Mouse (Mus musculus) midbrain, embryonic 13.5 days (tissue): ENCODE results near the gene Ccdc27. TPM values are rescaled to one million over a fixed set of nuclear protein-coding genes. Genes with fewer than 3 reads are reported as not detected.

Experiments used
- ATAC-seq: fragments of 200-750 bp; cut with Nextera tagmentation; 2 replicates; pipeline ENCODE4 v1.8.0; 2017; ENCODE audit warnings: mild to moderate bottlenecking, moderate TSS enrichment, moderate library complexity
- H3K27ac ChIP-seq: fragments of 300-500 bp; sonication (generic); 2 replicates; pipeline ENCODE4 v1.5.1; 2015; ENCODE audit warnings: inconsistent platforms, mild to moderate bottlenecking, moderate library complexity
- H3K27me3 ChIP-seq: fragments of 300-500 bp; sonication (generic); 2 replicates; pipeline ENCODE4 v1.6.1; 2015; ENCODE audit warnings: mild to moderate bottlenecking, inconsistent platforms
- H3K36me3 ChIP-seq: fragments of 300-500 bp; sonication (generic); 2 replicates; pipeline ENCODE4 v1.6.1; 2015; ENCODE audit warnings: mild to moderate bottlenecking, inconsistent platforms
- H3K4me1 ChIP-seq: fragments of 300-500 bp; sonication (generic); replicated peaks from 2 replicates; pipeline ENCODE4 v1.6.1; 2015; ENCODE audit warnings: inconsistent platforms
- H3K4me2 ChIP-seq: fragments of 300-500 bp; sonication (generic); replicated peaks from 2 replicates; pipeline ENCODE4 v1.6.1; 2015; ENCODE audit warnings: moderate library complexity, mild to moderate bottlenecking, inconsistent platforms
- H3K4me3 ChIP-seq: fragments of 300-500 bp; sonication (generic); replicated peaks from 2 replicates; pipeline ENCODE4 v1.5.1; 2015; ENCODE audit warnings: mild to moderate bottlenecking, inconsistent platforms
- H3K9ac ChIP-seq: fragments of 300-500 bp; sonication (generic); replicated peaks from 2 replicates; pipeline ENCODE4 v1.6.1; 2015; ENCODE audit warnings: mild to moderate bottlenecking, inconsistent platforms
- H3K9me3 ChIP-seq: fragments of 300-500 bp; sonication (generic); 2 replicates; pipeline ENCODE4 v1.6.1; 2016; ENCODE audit warnings: mild to moderate bottlenecking, inconsistent platforms
- WGBS: fragments of 180-500 bp; shearing (Covaris S2); methylation state at CpG from one replicate; pipeline ENCODE4 v1.1.7; 2015; 5-methylcytosine and 5-hydroxymethylcytosine counted together
- polyA plus RNA-seq: library from polyadenylated mRNA; unstranded; fragments of >200 nt; fragmentation: Nextera tagmentation; extraction: Ambion mirVana; gene quantifications from 2 replicates; pipeline ENCODE4 v1.2.1, GENCODE M21; 2015

Ccdc27 gene
- polyA plus RNA-seq, 1 experiment from 2014 or later = not detected

- H3K4me1 ChIP-seq = no peaks in the 10 kb centered on the region
- ATAC-seq = no peak
- H3K27me3 ChIP-seq = no peaks in the 10 kb centered on the region
- H3K27ac ChIP-seq = no peak overlapping the region
- no peak overlapping the region for H3K4me3 ChIP-seq
- H3K9ac ChIP-seq = no peak overlapping the region
- H3K4me2 ChIP-seq = no peak overlapping the region
- no peaks in the 10 kb centered on the region for H3K9me3 ChIP-seq
- WGBS = 78% methylated on average over 4 of the region's 4 CpGs
- no peaks in the 10 kb centered on the region for H3K36me3 ChIP-seq
Observed at GRCm38 (mm10) chr4:154057696-154058095, 15.2 kb upstream of the Ccdc27 start.

DNA sequence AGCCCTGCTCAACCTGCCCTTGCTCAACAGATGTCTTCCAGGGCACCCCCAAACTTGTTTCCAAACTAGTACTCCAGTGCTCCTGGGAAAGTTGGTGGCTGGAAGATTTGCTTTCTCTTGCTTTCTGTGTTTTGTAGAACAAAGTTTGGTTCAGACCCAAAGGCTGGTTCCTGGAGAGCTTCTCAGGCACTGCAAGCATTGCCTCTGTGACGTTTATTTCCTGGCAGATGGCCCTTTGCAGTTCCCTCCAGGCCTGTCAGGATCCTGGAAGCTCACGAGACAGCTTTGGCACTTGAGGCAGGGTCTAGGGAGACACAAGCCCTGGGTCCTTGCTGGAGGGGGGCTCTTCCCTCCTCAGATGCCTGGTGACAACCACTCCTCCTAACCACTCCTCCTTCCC lies 14.2 kb upstream of the Ccdc27 start:
- 68% methylated on average over 2 of the region's 2 CpGs for WGBS
- H3K9ac ChIP-seq = no peak overlapping the region
- H3K4me2 ChIP-seq = no peak overlapping the region
- no peaks in the 10 kb centered on the region for H3K27me3 ChIP-seq
- H3K36me3 ChIP-seq = no peaks in the 10 kb centered on the region
- H3K4me3 ChIP-seq = no peak overlapping the region
- no peak for ATAC-seq
- H3K27ac ChIP-seq = no peak overlapping the region
- H3K9me3 ChIP-seq = no peaks in the 10 kb centered on the region
- no peaks in the 10 kb centered on the region for H3K4me1 ChIP-seq

DNA sequence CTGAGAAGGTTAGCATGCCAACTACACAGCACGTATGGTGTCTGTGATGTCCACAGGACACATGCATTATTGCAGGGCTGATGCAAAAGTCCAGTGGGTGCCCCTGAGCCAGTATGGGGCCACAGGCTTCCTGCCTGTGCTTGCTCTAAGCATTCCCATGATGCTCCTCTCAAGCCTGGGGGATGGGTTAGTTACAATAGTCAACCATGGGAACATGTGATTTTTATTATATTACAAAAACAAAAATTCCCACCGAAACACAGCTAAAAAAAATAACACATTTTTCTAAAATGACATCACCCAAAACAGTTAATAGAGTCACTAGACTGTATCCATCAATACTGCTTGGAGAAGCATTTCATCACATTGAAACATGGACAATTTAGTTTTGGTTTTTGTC lies 13.6 kb upstream of the Ccdc27 start:
- Histone ChIP-seq H3K27ac (no peak overlapping the region), H3K9ac (no peak overlapping the region), H3K9me3 (no peaks in the 10 kb centered on the region), H3K27me3 (no peaks in the 10 kb centered on the region), H3K4me1 (no peaks in the 10 kb centered on the region), H3K4me2 (no peak overlapping the region), H3K36me3 (no peaks in the 10 kb centered on the region), H3K4me3 (no peak overlapping the region)
- no peak for ATAC-seq
- WGBS = 72% methylated on average over 2 of the region's 2 CpGs

DNA sequence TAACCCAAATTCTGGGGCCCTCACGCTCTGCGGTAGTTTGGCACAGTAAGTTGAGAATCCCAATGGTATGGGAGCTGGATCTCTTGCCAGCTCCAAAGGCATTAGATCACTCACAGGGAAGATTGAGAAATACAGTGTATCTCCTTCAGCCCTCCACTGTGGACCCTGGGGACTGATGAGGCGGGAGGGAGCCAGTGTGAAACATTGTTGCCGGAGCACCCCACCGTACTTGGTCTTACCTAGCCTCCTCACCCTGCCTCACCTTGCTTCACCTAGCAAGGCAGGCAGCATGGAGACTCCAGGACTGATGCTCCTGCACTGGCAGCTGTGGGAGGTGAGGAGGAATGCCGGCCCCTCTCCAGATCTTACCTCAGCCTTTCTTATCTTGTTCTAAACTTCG lies 13.0 kb upstream of the Ccdc27 start:
- ATAC-seq = no peak
- H3K4me1 ChIP-seq = no peaks in the 10 kb centered on the region
- H3K27ac ChIP-seq = no peak overlapping the region
- H3K4me2 ChIP-seq = no peak overlapping the region
- no peak overlapping the region for H3K4me3 ChIP-seq
- H3K27me3 ChIP-seq = no peaks in the 10 kb centered on the region
- 88% methylated on average over 7 of the region's 7 CpGs for WGBS
- no peak overlapping the region for H3K9ac ChIP-seq
- no peaks in the 10 kb centered on the region for H3K36me3 ChIP-seq
- H3K9me3 ChIP-seq = no peaks in the 10 kb centered on the region

DNA sequence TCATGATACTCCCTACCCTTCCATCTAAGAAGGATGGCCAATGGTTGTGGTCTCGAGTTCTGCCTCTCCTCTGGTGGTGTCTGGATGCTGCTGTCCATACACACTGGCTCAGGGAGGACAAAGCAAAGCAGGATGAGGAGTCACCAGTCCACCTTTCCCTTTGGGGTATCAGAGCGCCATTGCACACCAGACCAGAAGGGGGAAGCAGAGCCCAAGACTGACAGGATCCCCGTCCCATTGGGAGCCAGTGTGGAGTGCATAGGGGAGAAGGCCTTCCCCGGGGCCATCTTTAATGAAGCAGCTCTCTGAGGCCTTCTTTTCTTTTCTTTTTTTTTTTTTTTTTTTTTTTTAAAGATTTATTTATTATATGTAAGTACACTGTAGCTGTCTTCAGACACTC lies 10.6 kb upstream of the Ccdc27 start:
- Histone ChIP-seq H3K27me3 (no peaks in the 10 kb centered on the region), H3K36me3 (no peaks in the 10 kb centered on the region), H3K4me2 (no peak overlapping the region), H3K4me3 (no peak overlapping the region), H3K4me1 (no peaks in the 10 kb centered on the region), H3K9ac (no peak overlapping the region), H3K27ac (no peak overlapping the region), H3K9me3 (no peaks in the 10 kb centered on the region)
- 67% methylated on average over 4 of the region's 4 CpGs for WGBS
- no peak for ATAC-seq

- Histone ChIP-seq H3K9ac (no peak overlapping the region), H3K27ac (no peak overlapping the region), H3K4me1 (no peaks in the 10 kb centered on the region), H3K4me2 (no peak overlapping the region), H3K36me3 (no peaks in the 10 kb centered on the region), H3K27me3 (no peaks in the 10 kb centered on the region), H3K9me3 (no peaks in the 10 kb centered on the region), H3K4me3 (no peak overlapping the region)
- 92% methylated on average over 3 of the region's 3 CpGs for WGBS
- no peak for ATAC-seq
Observed at GRCm38 (mm10) chr4:154051401-154051800, 8.9 kb upstream of the Ccdc27 start.

GRCm38 (mm10) chr4:154045837-154046236 lies 3.4 kb upstream of the Ccdc27 start:
- Histone ChIP-seq H3K36me3 (no peaks in the 10 kb centered on the region), H3K27ac (no peak overlapping the region), H3K4me1 (no peaks in the 10 kb centered on the region), H3K9ac (no peak overlapping the region), H3K4me2 (no peak overlapping the region), H3K9me3 (no peaks in the 10 kb centered on the region), H3K27me3 (no peaks in the 10 kb centered on the region), H3K4me3 (no peak overlapping the region)
- WGBS = 66% methylated on average over 5 of the region's 5 CpGs
- no peak for ATAC-seq

GRCm38 (mm10) chr4:154037123-154037522 lies 5.4 kb downstream of the Ccdc27 start:
- Histone ChIP-seq H3K4me3 (no peak overlapping the region), H3K9me3 (no peaks in the 10 kb centered on the region), H3K27me3 (no peaks in the 10 kb centered on the region), H3K4me1 (no peaks in the 10 kb centered on the region), H3K36me3 (no peaks in the 10 kb centered on the region), H3K4me2 (no peak overlapping the region), H3K9ac (no peak overlapping the region), H3K27ac (no peak overlapping the region)
- ATAC-seq = no peak
- WGBS = 53% methylated on average over 3 of the region's 3 CpGs

GRCm38 (mm10) chr4:154028646-154029045 lies 13.8 kb downstream of the Ccdc27 start:
- Histone ChIP-seq H3K9ac (no peak overlapping the region), H3K36me3 (no peaks in the 10 kb centered on the region)

DNA sequence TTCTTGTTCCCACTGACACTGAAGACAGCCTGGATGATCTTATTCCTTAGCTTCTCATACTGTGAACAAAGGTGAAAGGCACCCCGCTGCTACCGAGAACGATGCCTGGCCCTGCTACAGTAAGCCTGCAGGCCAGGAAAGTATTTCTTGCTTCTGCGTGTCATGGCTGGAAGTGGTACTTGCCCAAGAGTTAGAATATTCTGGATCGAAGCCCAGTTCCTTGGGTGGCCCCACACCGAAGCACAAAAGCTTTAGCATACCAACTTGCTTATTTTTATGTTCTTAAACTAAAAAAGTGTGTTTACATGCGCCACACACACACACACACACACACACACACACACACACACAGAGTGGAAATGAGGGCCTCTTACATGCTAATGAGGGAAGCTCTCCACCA lies 14.4 kb downstream of the Ccdc27 start:
- WGBS = 86% methylated on average over 7 of the region's 7 CpGs
- H3K4me3 ChIP-seq = no peak overlapping the region
- no peaks in the 10 kb centered on the region for H3K9me3 ChIP-seq
- no peak overlapping the region for H3K9ac ChIP-seq
- H3K27me3 ChIP-seq = peaks cover 44% of the 10 kb centered on the region
- H3K4me1 ChIP-seq = peaks cover 24% of the 10 kb centered on the region
- ATAC-seq = no peak
- H3K4me2 ChIP-seq = no peak overlapping the region
- no peaks in the 10 kb centered on the region for H3K36me3 ChIP-seq
- no peak overlapping the region for H3K27ac ChIP-seq

More at GRCm38 (mm10) chr4:154028646-154029045, 13.8 kb downstream of the Ccdc27 start:
- Histone ChIP-seq H3K27ac (no peak overlapping the region), H3K9me3 (no peaks in the 10 kb centered on the region), H3K27me3 (peaks cover 39% of the 10 kb centered on the region), H3K4me1 (peaks cover 22% of the 10 kb centered on the region), H3K4me2 (no peak overlapping the region), H3K4me3 (no peak overlapping the region)
- no peak for ATAC-seq

DNA sequence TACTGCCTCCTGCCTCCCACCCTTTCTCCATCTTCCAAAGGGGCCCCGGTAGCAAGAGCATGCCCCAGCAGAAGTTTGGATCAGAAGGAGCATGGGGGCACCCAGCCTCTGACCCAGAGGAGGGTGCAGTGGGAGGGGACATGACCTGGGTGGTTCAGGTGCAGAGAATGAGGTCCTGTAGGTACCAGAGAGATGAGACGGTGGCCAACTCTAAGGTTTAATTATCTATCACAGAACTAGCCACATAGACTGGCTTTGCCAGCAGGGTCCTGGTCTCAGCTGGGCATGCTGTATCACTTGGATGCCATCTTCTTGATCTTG lies 16.1 kb downstream of the Ccdc27 start:
- Histone ChIP-seq H3K36me3 (peaks cover 11% of the 10 kb centered on the region), H3K4me1 (peaks cover 24% of the 10 kb centered on the region), H3K27ac (no peak overlapping the region), H3K9ac (no peak overlapping the region), H3K4me2 (peak overlapping the region; percentile 56), H3K9me3 (no peaks in the 10 kb centered on the region), H3K27me3 (peaks cover 44% of the 10 kb centered on the region), H3K4me3 (peak overlapping the region; percentile 32)
- ATAC-seq = no peak
- 27% methylated on average over 2 of the region's 2 CpGs for whole genome bisulfite sequencing

DNA sequence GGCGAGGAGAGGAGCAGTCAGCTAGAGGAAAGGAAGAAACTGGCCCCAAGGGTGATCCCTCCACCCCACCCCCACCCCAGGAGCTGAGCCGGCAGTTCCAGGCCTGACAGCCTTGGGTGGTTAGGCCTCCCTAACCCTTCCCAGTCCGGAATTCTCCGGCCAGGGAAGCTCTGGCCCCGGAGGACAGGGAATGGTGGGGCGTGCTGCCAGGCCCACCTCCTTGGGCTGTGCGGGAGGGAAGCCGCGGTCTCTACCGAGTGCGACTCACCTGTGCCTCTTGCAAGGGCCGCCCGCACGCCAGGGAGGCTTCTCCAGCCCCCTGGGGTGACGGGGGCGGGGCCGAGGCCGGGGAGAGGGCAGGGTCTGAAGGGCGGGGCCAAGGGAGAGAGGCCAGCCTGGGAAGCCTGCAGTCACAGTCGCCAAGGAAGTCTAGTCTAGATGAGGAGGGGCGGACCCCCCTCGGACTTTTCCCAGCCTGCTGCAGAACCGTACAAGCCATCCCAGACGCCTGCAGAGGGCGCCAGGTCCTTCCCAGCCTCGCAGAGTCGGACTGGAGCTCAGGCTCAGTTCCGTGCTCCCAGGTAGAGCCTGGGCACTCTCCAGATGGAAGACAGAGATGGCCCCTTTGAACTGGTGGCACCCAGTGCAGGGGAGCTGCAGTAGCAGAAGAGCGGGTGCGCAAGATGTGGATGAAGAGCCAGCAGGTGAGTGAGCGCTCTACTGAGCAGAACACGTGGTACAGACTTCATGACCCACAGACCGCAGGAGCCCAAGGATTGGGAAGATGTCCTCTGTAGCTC lies 16.6 kb downstream of the Ccdc27 start, which contains the start of gene Smim1:
TSS of gene Smim1 (minus strand) at position 590 of the 800 bp plus-strand sequence.
- Histone ChIP-seq H3K27me3 (peaks cover 44% of the 10 kb centered on the region), H3K27ac (no peak within 1 kb of the TSS; the same call in 1 of the 2 replicates), H3K4me3 (peak within 1 kb of the TSS; percentile 32), H3K4me2 (peak within 1 kb of the TSS; percentile 56), H3K9ac (peak within 1 kb of the TSS; percentile 50), H3K4me1 (peaks cover 24% of the 10 kb centered on the region), H3K36me3 (peaks cover 17% of the 10 kb centered on the region), H3K9me3 (no peaks in the 10 kb centered on the region)
- peak; percentile 55 for ATAC-seq
- 3% methylated on average over 32 of the region's 33 CpGs for WGBS
